Mouse (Mus musculus) heart, postnatal 0 days (tissue): ENCODE measurements at regions not wholly inside any gene's neighbourhood (a gene's known extent, or its start where the extent isn't known, plus 50 kb on each side); places are given as distances from the start of the nearest gene placed in this dataset.

ENCODE experiments used
- ATAC-seq: fragments of 200-750 bp; cut with Nextera tagmentation; 2 replicates; pipeline ENCODE4 v1.8.0; 2017; ENCODE audit warnings: low read depth, moderate number of reproducible peaks, moderate library complexity; ENCODE audit not compliant: insufficient read depth
- DNase-seq: peaks from one replicate; pipeline ENCODE4 v3.0.0-alpha.2; 2016; ENCODE audit warnings: low spot score
- H3K27ac ChIP-seq: fragments of 300-500 bp; sonication (generic); 2 replicates; pipeline ENCODE4 v1.5.1; 2014; ENCODE audit warnings: low read depth, mild to moderate bottlenecking
- H3K27me3 ChIP-seq: fragments of 300-500 bp; sonication (generic); 2 replicates; pipeline ENCODE4 v1.6.1; 2014; ENCODE audit warnings: low read length, mixed read lengths; ENCODE audit not compliant: control insufficient read depth, insufficient read depth
- H3K36me3 ChIP-seq: fragments of 300-500 bp; sonication (generic); replicated peaks from 2 replicates; pipeline ENCODE4 v1.6.1; 2014; ENCODE audit warnings: low read length, mixed read lengths; ENCODE audit not compliant: control insufficient read depth, insufficient read depth
- H3K4me1 ChIP-seq: fragments of 300-500 bp; sonication (generic); 2 replicates; pipeline ENCODE4 v1.6.1; 2014; ENCODE audit warnings: antibody characterized with exemption; ENCODE audit not compliant: control insufficient read depth, insufficient read depth
- H3K4me2 ChIP-seq: fragments of 300-500 bp; sonication (generic); 2 replicates; pipeline ENCODE4 v1.6.1; 2014; ENCODE audit warnings: low read depth, mild to moderate bottlenecking, low read length, moderate library complexity
- H3K4me3 ChIP-seq: fragments of 300-500 bp; sonication (generic); 2 replicates; pipeline ENCODE4 v1.5.1; 2014; ENCODE audit warnings: low read depth, low read length
- H3K9ac ChIP-seq: fragments of 300-500 bp; sonication (generic); replicated peaks from 2 replicates; pipeline ENCODE4 v1.6.1; 2014; ENCODE audit warnings: low read depth, low read length, mixed read lengths
- H3K9me3 ChIP-seq: fragments of 300-500 bp; sonication (generic); replicated peaks from 2 replicates; pipeline ENCODE4 v1.6.1; 2016; ENCODE audit warnings: low read length; ENCODE audit not compliant: control insufficient read depth
- CTCF ChIP-seq: IDR thresholded peaks from 2 replicates; pipeline ENCODE4 v1.5.1; 2016; ENCODE audit warnings: antibody characterized with exemption, control low read depth, low read depth
- EP300 ChIP-seq: IDR thresholded peaks from 2 replicates; pipeline ENCODE4 v1.6.1; 2016; ENCODE audit warnings: antibody characterized with exemption, low read depth
- WGBS: fragments of 180-500 bp; shearing (Covaris S2); extraction: QIAGEN DNeasy Blood & Tissue Kit; methylation state at CpG from one replicate; pipeline ENCODE4 v1.1.7; 2014; 5-methylcytosine and 5-hydroxymethylcytosine counted together

DNA sequence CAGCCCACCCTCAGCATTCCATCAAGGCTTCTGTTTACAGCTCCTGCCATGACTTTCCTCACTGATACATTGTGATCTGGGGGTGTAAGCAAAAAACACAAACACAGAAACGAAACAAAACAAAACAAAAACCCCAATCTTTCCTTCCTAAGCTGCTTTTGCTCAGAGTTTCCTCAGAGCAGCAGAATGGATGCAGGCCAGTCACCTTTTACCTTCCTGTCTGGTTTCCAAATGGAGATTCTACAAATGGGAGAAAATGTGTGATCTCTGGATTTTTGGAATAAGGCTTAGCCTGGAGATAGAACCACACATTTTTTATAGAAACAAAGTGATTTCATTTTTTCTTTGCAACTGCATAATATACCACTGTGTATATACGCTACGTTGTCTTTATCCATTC is 204.8 kb downstream of the Plk2 start:
- ATAC-seq = no peak
- H3K9me3 ChIP-seq = no peaks in the 10 kb centered on the region
- 82% methylated on average over 3 of the region's 3 CpGs for WGBS

DNA sequence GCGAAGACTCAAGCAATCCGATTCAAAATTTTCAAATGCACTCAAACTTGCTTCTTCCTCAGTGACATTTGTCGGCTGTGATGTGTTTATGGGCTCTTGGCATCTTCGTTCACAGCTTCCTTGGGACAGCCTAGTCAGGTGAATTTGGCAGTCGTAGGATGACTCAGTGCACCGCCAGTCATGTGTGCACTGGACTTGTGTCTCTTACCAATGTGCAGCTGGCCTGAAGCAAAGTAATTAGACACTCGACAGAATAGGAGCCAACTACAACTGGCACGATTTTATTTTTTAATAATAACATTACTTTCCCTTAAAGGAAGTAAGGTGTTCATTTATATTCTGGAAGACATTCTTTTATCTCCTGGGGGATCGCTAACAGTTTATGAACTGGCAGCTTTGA is 205.5 kb downstream of the Plk2 start:
- no peak overlapping the region for H3K4me2 ChIP-seq
- no peak overlapping the region for H3K4me3 ChIP-seq
- H3K27ac ChIP-seq = no peak overlapping the region
- no peak for TF ChIP-seq EP300
- H3K9ac ChIP-seq = no peak overlapping the region
- peaks cover 5% of the 10 kb centered on the region; the same call in 1 of the 2 replicates for H3K4me1 ChIP-seq
- H3K9me3 ChIP-seq = no peaks in the 10 kb centered on the region
- no peak for DNase-seq
- no peak for ATAC-seq
- 83% methylated on average over 9 of the region's 9 CpGs for WGBS
- no peaks in the 10 kb centered on the region for H3K27me3 ChIP-seq
- H3K36me3 ChIP-seq = no peaks in the 10 kb centered on the region

More for the DNA sequence above, 204.8 kb downstream of the Plk2 start:
- no peaks in the 10 kb centered on the region for H3K36me3 ChIP-seq
- TF ChIP-seq EP300 (no peak), CTCF (no peak)
- H3K27me3 ChIP-seq = no peaks in the 10 kb centered on the region
- no peak overlapping the region for H3K4me2 ChIP-seq
- no peak overlapping the region for H3K27ac ChIP-seq
- H3K9ac ChIP-seq = no peak overlapping the region
- DNase-seq = no peak
- H3K4me3 ChIP-seq = no peak overlapping the region
- peaks cover 5% of the 10 kb centered on the region; the same call in 1 of the 2 replicates for H3K4me1 ChIP-seq

DNA sequence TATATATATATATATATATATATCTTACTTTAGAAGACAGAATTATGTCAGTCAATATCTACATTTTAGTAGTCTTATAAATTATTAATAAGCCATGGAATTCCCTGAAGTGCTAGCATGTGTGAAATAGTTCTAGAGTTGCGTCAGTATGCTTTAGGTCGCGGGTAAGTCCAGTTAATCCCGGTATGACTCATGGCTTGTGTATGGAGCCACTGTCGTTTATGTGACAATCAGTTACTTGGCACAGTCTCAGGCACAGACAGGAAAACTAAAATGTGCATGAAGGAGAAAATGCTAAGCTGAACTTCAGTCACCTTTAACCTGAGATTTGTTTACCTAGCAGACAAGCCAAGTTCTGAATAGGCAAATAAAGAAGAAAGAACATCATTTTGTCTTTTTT is 206.5 kb downstream of the Plk2 start:
- no peaks in the 10 kb centered on the region for H3K36me3 ChIP-seq
- 16% methylated on average over 5 of the region's 5 CpGs for WGBS
- no peaks in the 10 kb centered on the region for H3K9me3 ChIP-seq
- H3K27me3 ChIP-seq = no peaks in the 10 kb centered on the region
- H3K4me2 ChIP-seq = no peak overlapping the region
- H3K4me1 ChIP-seq = peaks cover 5% of the 10 kb centered on the region; the same call in 1 of the 2 replicates
- 0 out of 2 replicates have a peak overlapping the region, but pooled peaks have one; percentile 15 for H3K27ac ChIP-seq
- DNase-seq (peak; percentile 71), ATAC-seq (no peak)
- no peak overlapping the region for H3K4me3 ChIP-seq
- TF ChIP-seq EP300 (no peak), CTCF (no peak)
- no peak overlapping the region for H3K9ac ChIP-seq

DNA sequence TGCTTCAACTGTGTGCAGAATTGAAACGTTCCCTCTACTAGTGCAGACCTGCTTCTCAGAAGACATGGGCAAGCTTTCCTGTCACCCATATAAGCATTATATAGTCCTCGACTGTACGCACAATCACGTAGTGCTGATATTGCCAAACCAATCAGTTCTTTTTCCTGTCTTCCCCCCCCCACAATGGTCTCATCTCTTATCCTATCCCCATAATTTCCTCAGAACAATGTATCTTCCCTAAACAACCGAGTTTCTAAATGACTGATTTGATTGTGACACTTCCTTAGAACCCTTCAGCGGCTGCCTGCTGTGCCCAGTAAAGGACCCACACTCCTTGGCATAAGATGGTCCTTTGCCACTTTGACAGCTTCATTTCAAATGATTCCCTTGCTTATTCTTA is 207.0 kb downstream of the Plk2 start:
- H3K36me3 ChIP-seq = no peaks in the 10 kb centered on the region
- no peak for DNase-seq

DNA sequence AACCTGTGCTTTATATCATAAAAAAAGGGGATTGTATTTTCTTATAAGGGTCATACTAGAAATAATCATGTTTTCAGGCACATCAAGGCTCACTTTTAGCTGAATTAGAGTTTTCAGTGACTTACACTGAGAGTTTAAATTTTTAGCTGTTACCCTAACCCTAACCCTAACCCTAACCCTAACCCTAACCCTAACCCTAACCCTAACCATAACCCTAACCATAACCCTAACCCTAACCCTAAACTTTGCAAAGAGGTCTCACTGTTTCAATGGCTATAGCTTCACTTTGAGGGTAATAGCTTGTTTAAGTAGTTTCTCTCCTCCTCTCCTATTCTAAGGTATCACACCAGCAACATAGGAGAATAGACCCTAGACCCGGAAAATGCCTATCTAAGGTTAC is 208.0 kb downstream of the Plk2 start:
- ATAC-seq = no peak
- TF ChIP-seq EP300 (no peak), CTCF (no peak)
- no peak for DNase-seq
- Histone ChIP-seq H3K27me3 (no peaks in the 10 kb centered on the region), H3K9ac (no peak overlapping the region), H3K4me1 (peaks cover 5% of the 10 kb centered on the region; the same call in 1 of the 2 replicates), H3K4me3 (no peak overlapping the region), H3K27ac (no peak overlapping the region), H3K9me3 (no peaks in the 10 kb centered on the region), H3K4me2 (no peak overlapping the region), H3K36me3 (no peaks in the 10 kb centered on the region)
- 96% methylated on average over 1 of the region's 1 CpGs for WGBS

More for the DNA sequence above, 207.0 kb downstream of the Plk2 start:
- Histone ChIP-seq H3K4me3 (no peak overlapping the region), H3K9me3 (no peaks in the 10 kb centered on the region), H3K4me1 (peaks cover 5% of the 10 kb centered on the region; the same call in 1 of the 2 replicates), H3K27me3 (no peaks in the 10 kb centered on the region), H3K9ac (no peak overlapping the region), H3K4me2 (no peak overlapping the region), H3K27ac (0 out of 2 replicates have a peak overlapping the region, but pooled peaks have one; percentile 15)
- no peak for ATAC-seq
- TF ChIP-seq CTCF (no peak), EP300 (no peak)
- 58% methylated on average over 6 of the region's 6 CpGs for WGBS

DNA sequence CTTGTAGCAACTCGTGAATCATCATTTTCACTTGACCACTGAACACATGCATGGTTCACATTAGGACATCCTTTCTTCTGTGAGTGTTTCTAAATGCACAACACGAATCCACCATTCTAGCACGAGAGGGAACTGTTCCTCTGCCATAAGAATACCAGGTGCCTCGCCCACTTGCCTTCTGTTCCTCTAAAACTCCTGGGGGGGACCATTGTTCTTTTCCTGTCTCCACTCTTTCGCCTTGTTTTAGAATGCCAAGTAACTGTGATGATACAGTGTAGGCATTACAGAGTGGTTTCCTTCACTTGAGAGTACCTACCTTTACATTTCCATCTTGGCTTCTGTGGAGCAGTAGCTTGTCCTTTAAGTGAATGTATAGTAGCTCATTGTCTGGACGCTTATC is 224.2 kb downstream of the Plk2 start:
- H3K9me3 ChIP-seq = no peaks in the 10 kb centered on the region
- WGBS = 87% methylated on average over 6 of the region's 6 CpGs
- no peak for ATAC-seq

More for the DNA sequence above, 224.2 kb downstream of the Plk2 start:
- Histone ChIP-seq H3K36me3 (no peaks in the 10 kb centered on the region), H3K4me3 (no peak overlapping the region), H3K27me3 (no peaks in the 10 kb centered on the region), H3K9ac (no peak overlapping the region), H3K27ac (no peak overlapping the region), H3K4me1 (no peaks in the 10 kb centered on the region; the same call in 1 of the 2 replicates), H3K4me2 (no peak overlapping the region)
- no peak for TF ChIP-seq EP300
- no peak for TF ChIP-seq CTCF
- DNase-seq = no peak
